Mouse (Mus musculus): ENCODE measurements at regions not wholly inside any gene's neighbourhood (a gene's known extent, or its start where the extent isn't known, plus 50 kb on each side); places are given as distances from the start of the nearest gene placed in this dataset.

DNA sequence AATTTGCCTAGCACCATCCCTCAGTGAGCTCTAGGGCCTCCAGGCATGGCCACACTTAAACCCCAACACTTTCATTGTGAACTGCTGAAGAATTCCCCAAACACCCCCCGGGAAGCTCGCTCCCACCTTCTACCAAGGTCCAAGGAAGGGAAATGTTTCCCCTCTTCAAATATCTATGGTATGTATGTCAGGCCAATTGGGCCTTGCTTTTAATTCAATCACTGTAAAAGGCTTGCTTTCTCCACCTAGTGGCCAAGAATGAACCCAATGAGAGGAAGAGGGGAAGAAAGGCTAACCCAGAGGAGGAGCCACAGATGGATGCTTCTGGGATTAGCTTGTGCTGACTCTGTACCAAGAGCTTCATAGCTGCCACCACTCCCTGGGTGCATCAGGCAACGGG lies 336.3 kb upstream of the Tgfbr2 start:
- TF ChIP-seq POLR2A (IDR thresholded peaks at IDR 0.05; ENCODE audit: low read depth, low read length) (no peak), CTCF (IDR thresholded peaks at IDR 0.05; ENCODE audit: borderline replicate concordance, insufficient read depth, low read length) (no peak)
- Histone ChIP-seq H3K4me3 (ENCODE audit: insufficient read depth, low read length) (no peak overlapping the region), H3K4me1 (ENCODE audit: control insufficient read depth, insufficient read depth, low read length) (no peaks in the 10 kb centered on the region), H3K27ac (ENCODE audit: insufficient read depth, low read length) (no peak overlapping the region)

DNA sequence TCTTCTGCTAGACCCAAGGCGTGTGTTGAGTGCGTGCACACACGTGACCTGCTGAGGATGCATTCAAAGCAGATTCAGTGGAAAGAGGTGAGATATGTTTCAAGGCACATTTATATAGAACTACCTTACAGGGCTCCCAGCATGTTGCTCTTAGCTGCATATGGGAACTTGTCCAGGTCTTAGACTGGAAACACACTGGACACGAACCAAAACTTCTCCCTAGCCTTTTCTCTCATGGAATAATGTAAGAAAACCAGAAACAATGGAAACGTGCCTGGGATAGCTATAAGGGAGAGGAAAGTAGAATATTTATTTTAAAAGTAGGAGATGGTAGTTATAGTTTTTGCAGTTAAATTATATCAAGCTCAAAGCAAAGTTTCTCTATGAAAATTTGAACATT lies 332.6 kb upstream of the Tgfbr2 start:
- Histone ChIP-seq H3K4me3 (ENCODE audit: insufficient read depth, low read length) (no peak overlapping the region), H3K27ac (ENCODE audit: insufficient read depth, low read length) (no peak overlapping the region), H3K4me1 (ENCODE audit: control insufficient read depth, insufficient read depth, low read length) (no peaks in the 10 kb centered on the region)
- TF ChIP-seq POLR2A (IDR thresholded peaks at IDR 0.05; ENCODE audit: low read depth, low read length) (no peak), CTCF (IDR thresholded peaks at IDR 0.05; ENCODE audit: borderline replicate concordance, insufficient read depth, low read length) (no peak)

DNA sequence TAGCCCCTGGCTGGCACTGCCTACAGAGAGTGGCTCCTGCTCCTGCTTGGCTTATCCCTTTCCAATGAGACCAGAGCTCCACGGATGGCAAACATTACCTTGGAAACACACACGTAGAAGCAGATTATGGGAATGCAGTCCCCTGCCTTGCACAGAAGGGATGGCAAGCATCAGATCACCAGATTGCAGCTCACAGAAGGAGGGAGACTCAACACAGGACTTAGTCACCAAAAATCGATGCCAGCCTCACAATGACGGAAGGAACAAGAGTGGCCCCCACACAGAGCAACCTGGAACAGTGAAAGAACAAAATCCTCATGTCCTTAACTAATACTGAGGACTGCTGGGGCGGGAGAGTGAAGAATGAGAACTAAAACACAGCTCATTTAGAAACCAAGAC lies 327.7 kb upstream of the Tgfbr2 start:
- H3K4me3 ChIP-seq (ENCODE audit: insufficient read depth, low read length) = no peak overlapping the region
- no peak overlapping the region for H3K27ac ChIP-seq (ENCODE audit: insufficient read depth, low read length)
- TF ChIP-seq POLR2A (IDR thresholded peaks at IDR 0.05; ENCODE audit: low read depth, low read length) = no peak
- no peak for TF ChIP-seq CTCF (IDR thresholded peaks at IDR 0.05; ENCODE audit: borderline replicate concordance, insufficient read depth, low read length)
- no peaks in the 10 kb centered on the region for H3K4me1 ChIP-seq (ENCODE audit: control insufficient read depth, insufficient read depth, low read length)

DNA sequence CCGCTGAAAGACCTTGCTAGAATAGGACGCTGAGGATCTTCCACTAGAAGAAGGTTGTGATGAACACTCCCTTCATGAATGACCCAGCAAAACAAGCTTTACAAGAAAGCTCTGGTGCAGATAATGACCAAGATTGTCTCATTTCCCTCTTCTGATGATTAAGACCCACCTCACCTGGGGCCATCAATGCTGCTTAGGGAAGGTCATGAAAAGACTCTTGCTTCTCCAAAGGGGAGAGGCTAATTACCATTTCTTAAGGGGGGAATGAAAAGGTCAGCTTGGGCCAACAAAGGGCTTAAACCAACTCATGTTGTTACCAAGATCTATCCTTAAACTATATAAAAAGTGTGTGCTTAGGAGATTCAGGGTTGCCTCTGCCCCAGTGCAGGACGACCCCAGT lies 325.8 kb upstream of the Tgfbr2 start:
- no peak overlapping the region for H3K27ac ChIP-seq (ENCODE audit: insufficient read depth, low read length)
- H3K4me1 ChIP-seq (ENCODE audit: control insufficient read depth, insufficient read depth, low read length) = no peaks in the 10 kb centered on the region
- TF ChIP-seq POLR2A (IDR thresholded peaks at IDR 0.05; ENCODE audit: low read depth, low read length) (no peak), CTCF (IDR thresholded peaks at IDR 0.05; ENCODE audit: borderline replicate concordance, insufficient read depth, low read length) (no peak)
- H3K4me3 ChIP-seq (ENCODE audit: insufficient read depth, low read length) = no peak overlapping the region

DNA sequence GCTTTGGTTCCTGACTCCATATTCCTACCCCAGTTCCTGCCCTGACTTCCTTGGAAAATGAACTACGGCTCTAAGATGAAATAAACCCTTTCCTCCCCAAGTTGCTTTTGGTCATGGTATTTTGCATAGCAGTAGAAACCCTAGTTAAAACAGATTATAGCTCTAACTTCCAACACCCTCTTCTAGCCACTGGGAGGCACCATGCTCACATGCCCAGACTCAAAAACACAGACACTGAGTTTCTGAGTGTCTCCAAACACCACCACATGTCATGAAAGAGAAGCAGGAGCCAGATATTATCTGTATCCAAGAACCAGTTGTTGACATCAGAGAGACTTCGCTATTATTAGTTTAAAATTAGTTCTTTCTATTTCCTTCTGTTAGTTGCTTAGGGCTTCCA lies 316.1 kb upstream of the Tgfbr2 start:
- TF ChIP-seq POLR2A (IDR thresholded peaks at IDR 0.05; ENCODE audit: low read depth, low read length) (no peak), CTCF (IDR thresholded peaks at IDR 0.05; ENCODE audit: borderline replicate concordance, insufficient read depth, low read length) (no peak)
- Histone ChIP-seq H3K27ac (ENCODE audit: insufficient read depth, low read length) (no peak overlapping the region), H3K4me3 (ENCODE audit: insufficient read depth, low read length) (no peak overlapping the region), H3K4me1 (ENCODE audit: control insufficient read depth, insufficient read depth, low read length) (no peaks in the 10 kb centered on the region)

DNA sequence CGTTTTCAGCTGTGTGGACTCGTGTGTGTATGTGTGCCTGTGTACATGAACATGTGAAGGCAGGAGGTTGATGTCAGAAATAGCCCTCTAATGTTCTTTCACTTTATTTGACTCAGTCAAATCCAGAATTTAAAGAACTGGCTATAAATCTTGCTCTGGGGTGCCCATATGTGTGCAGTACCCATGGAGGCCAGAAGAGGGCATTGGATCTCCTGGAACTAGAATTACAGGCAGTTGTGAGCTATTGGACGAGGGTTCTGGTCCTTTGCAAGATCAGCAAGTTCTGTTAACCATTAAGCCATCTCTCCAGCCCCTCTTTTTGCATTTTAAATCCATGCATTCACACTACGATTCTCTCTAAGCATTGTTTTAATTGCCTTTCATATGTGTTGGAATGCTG lies 314.6 kb upstream of the Tgfbr2 start:
- H3K27ac ChIP-seq (ENCODE audit: insufficient read depth, low read length) = peak overlapping the region; percentile 54; the same call in 1 of the 2 replicates
- no peak overlapping the region for H3K4me3 ChIP-seq (ENCODE audit: insufficient read depth, low read length)
- no peaks in the 10 kb centered on the region for H3K4me1 ChIP-seq (ENCODE audit: control insufficient read depth, insufficient read depth, low read length)
- TF ChIP-seq POLR2A (IDR thresholded peaks at IDR 0.05; ENCODE audit: low read depth, low read length) = no peak
- no peak for TF ChIP-seq CTCF (IDR thresholded peaks at IDR 0.05; ENCODE audit: borderline replicate concordance, insufficient read depth, low read length)

DNA sequence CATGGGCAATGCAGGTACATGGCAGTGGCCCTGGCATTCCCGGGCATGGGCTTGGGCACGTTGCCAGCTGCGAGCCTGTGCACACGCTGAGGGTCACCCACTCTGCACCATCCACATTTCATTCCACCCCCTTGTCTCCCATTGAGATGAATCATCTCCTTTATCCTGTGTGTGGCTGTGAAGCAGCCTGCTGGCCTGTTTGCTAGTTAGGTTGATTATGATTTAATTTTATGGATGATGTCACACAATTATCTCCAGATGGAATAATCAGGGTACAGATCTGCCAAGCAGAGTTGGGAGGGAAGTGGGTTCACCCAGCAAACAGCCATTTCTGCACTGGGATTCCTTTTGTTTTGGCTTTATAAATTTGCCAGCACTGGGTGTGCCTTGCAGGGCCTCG lies 314.1 kb upstream of the Tgfbr2 start:
- Histone ChIP-seq H3K27ac (ENCODE audit: insufficient read depth, low read length) (no peak overlapping the region), H3K4me3 (ENCODE audit: insufficient read depth, low read length) (no peak overlapping the region)
- TF ChIP-seq POLR2A (IDR thresholded peaks at IDR 0.05; ENCODE audit: low read depth, low read length) (no peak), CTCF (IDR thresholded peaks at IDR 0.05; ENCODE audit: borderline replicate concordance, insufficient read depth, low read length) (no peak)

DNA sequence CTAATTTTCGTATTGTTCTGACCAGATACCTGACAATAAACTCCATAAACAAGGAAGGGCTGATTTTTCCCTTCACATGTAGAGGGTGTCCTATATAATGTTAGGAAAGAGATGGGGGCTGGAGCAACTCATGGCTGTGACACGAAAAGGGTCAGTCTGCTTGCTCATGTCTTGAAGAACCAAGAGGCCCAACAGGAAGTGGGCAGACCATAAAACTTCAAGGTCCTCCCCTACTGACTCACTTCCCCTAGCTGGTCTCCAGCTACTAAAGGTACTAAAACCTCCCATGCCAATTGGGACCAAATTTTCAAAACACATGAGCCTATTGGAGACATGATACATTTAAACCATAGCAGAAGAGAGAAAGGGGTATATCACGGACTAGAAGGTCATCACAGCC lies 302.1 kb upstream of the Tgfbr2 start:
- TF ChIP-seq POLR2A (IDR thresholded peaks at IDR 0.05; ENCODE audit: low read depth, low read length) = no peak
- TF ChIP-seq CTCF (IDR thresholded peaks at IDR 0.05; ENCODE audit: borderline replicate concordance, insufficient read depth, low read length) = no peak
- H3K4me1 ChIP-seq (ENCODE audit: control insufficient read depth, insufficient read depth, low read length) = 0 out of 2 replicates have a peak, but pooled peaks cover 3% of the 10 kb centered on the region
- no peak overlapping the region for H3K27ac ChIP-seq (ENCODE audit: insufficient read depth, low read length)
- H3K4me3 ChIP-seq (ENCODE audit: insufficient read depth, low read length) = no peak overlapping the region

More for the DNA sequence above, 314.1 kb upstream of the Tgfbr2 start:
- H3K4me1 ChIP-seq (ENCODE audit: control insufficient read depth, insufficient read depth, low read length) = no peaks in the 10 kb centered on the region

DNA sequence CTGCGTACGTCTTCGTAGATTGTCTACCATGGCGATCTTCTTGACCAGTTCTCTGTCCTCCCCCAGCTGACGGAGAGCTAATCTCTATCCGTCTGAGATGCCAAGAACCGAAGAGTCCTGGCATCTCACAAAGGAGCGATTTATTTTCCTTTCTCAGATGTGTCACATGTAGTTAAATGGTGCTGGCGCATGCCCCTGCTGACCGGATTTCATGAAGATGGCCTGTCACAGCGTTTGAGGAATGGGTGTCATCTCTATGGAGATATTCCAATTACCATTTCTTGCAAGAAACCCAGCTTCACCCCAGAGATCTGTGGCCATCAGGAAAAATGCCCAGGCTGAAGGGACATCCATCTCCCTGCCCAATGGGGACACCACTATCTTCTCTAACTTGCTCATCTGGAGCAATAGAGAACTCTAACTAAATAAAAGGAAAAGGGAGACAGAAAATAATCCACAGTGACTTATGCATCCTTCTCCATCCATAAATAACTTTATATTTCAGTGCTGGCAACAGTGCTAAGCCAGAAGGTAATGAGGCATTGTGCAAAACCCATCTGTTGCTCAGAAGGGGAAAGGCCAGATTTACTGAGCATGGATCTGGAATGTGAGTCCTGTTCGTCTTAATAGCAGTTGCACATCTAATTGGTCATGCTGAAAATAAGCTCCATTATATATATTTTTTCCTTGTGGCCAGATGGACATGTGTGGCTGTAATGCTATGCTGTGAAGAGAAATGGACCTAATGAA lies 300.2 kb upstream of the Tgfbr2 start:
- 0 out of 2 replicates have a peak, but pooled peaks cover 3% of the 10 kb centered on the region for H3K4me1 ChIP-seq (ENCODE audit: control insufficient read depth, insufficient read depth, low read length)
- TF ChIP-seq POLR2A (IDR thresholded peaks at IDR 0.05; ENCODE audit: low read depth, low read length) (no peak), CTCF (IDR thresholded peaks at IDR 0.05; ENCODE audit: borderline replicate concordance, insufficient read depth, low read length) (no peak)
- no peak overlapping the region for H3K4me3 ChIP-seq (ENCODE audit: insufficient read depth, low read length)
- H3K27ac ChIP-seq (ENCODE audit: insufficient read depth, low read length) = no peak overlapping the region

DNA sequence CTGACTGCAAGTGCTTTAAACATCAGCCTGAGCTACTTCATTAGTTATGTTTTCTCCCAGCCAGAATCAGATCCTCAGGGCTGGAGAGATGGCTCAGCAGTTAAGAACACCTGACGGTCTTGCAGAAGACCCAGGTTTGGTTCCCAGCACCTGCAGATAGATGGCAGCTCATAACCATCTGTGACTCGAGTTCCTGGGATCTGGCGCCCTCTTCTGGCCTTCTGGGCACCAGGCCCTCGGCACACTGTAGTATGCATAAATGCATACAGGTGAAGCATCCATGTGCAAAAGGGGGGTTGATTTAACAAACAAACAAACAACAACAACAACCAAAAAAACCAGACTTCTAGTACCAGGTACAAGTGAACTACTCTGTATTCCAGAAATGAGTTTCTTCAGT lies 297.7 kb upstream of the Tgfbr2 start:
- TF ChIP-seq CTCF (IDR thresholded peaks at IDR 0.05; ENCODE audit: borderline replicate concordance, insufficient read depth, low read length) (no peak), POLR2A (IDR thresholded peaks at IDR 0.05; ENCODE audit: low read depth, low read length) (no peak)
- Histone ChIP-seq H3K4me3 (ENCODE audit: insufficient read depth, low read length) (no peak overlapping the region), H3K4me1 (ENCODE audit: control insufficient read depth, insufficient read depth, low read length) (0 out of 2 replicates have a peak, but pooled peaks cover 3% of the 10 kb centered on the region), H3K27ac (ENCODE audit: insufficient read depth, low read length) (no peak overlapping the region)

All from embryonic fibroblast, embryonic 13.5 days (primary cell).